ENCODE assay signal across 11 mouse cellular contexts in the genomic region with DNA sequence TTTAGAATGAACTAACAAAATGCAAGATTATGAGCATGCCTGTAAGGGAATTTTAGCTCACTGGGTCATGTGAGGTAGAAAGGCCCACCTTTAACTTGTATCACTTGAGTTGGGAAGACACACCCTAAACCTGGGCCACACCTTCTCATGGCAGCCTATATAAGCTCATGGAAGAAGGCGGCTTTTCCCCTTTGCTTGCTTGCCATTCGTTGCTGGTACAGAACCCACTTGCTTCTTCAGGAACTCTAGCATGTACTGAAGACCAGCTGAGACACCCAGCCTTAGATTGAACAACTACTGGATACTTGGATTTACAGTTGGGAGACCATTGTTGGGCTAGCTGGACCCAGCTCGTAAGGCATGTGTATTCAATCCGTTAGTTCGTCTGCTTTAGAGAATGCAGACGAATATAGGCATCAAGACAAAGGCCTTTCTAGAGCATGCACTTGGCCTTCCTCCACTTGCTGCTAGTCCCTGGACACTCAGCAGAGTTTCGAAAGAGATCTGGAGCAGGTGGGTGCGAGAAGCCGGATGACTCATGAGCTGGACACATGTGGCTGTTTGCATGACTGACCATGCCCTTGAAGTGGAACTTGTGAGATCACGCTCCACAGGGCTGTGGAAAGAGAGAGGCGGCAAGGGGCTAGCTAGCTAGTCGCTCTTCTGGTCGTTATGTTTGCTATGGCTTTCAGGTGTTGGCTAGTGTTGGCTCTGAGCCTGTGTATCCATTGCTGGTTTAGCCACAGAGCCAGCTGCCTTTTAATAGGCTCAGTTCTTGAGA. TPM values are rescaled to one million over a fixed set of nuclear protein-coding genes. Genes with fewer than 3 reads are reported as not detected.
DNase-seq lines count a peak whose midpoint lies in the region; ATAC-seq and TF ChIP-seq lines count a peak whose summit lies in the region.
"Had no signal": no experiment of that assay in that cellular context is flagged by ENCODE, and none has a peak within 500 bp of the region (broad histone marks: within the 10 kb centered on the region; RNA-seq: fewer than 3 reads in every experiment).

No protein-coding gene starts in this region.

- no peak overlapping the region for H3K4me2 ChIP-seq in kidney, postnatal 0 days (ENCODE audit: low read length)
- no peak overlapping the region for H3K4me2 ChIP-seq in liver, postnatal 0 days (ENCODE audit: low read depth, low read length)
- H3K4me2 ChIP-seq: intestine, embryonic 15.5 days; limb, embryonic 12.5 days had no signal

- H3K27me3 ChIP-seq in kidney, postnatal 0 days (ENCODE audit: insufficient read depth, low read length), result no peaks in the 10 kb centered on the region
- H3K27me3 ChIP-seq in C2C12 (ENCODE audit: control insufficient read depth, insufficient read depth, insufficient read length) (no peaks in the 10 kb centered on the region), Patski (no peaks in the 10 kb centered on the region)
- no peaks in the 10 kb centered on the region for H3K27me3 ChIP-seq in liver, postnatal 0 days (ENCODE audit: insufficient read depth, low read length)
- H3K27me3 ChIP-seq: intestine, embryonic 15.5 days; limb, embryonic 12.5 days had no signal

- H3K9me3 ChIP-seq in kidney, postnatal 0 days (replicated peaks; ENCODE audit: low read length), result no peaks in the 10 kb centered on the region
- no peaks in the 10 kb centered on the region for H3K9me3 ChIP-seq in liver, postnatal 0 days (ENCODE audit: low read length)
- H3K9me3 ChIP-seq: hindbrain, embryonic 10.5 days; intestine, embryonic 15.5 days; limb, embryonic 12.5 days had no signal

- POLR2A ChIA-PET in Patski (lab: Charles Lee), result interaction anchor here (0.6 kb wide), 1 partner anchor 425 kb away, joined by 3 read pairs; no protein-coding TSS in a partner anchor

- TF ChIP-seq CTCF in kidney, postnatal 0 days (IDR thresholded peaks at IDR 0.05; ENCODE audit: low read depth), result no peak
- TF ChIP-seq CTCF in C2C12 (IDR thresholded peaks at IDR 0.05; ENCODE audit: control insufficient read depth, insufficient read depth, insufficient read length) (no peak), Patski (IDR thresholded peaks at IDR 0.05) (no peak)
- TF ChIP-seq CTCF in liver, postnatal 0 days (IDR thresholded peaks at IDR 0.05; ENCODE audit: low read depth), result no peak

- in situ Hi-C loops in Patski (cut with MboI; ENCODE audit: low pct_unique_long_range_greater_than_20kb), result loop anchor here (5.0 kb wide), 1 partner anchor 44 kb away; a partner anchor contains a TSS

- no peak overlapping the region for H3ac ChIP-seq in C2C12 (ENCODE audit: control insufficient read depth, insufficient read length, low read depth)

- peak; percentile 43 for DNase-seq in kidney, postnatal 0 days (ENCODE audit: low spot score)
- DNase-seq in kidney, adult 8-10 months, result no peak
- peak; percentile 74 for DNase-seq in Patski (ENCODE audit: low read depth, low spot score)
- DNase-seq in liver, postnatal 0 days, result peak; percentile 21
- no peak for DNase-seq in layer of hippocampus, adult 8-10 months (ENCODE audit: low spot score in 2 of 2)
- no peak for DNase-seq in urinary bladder, adult 18-20 months (ENCODE audit: low spot score in 2 of 2)
- DNase-seq: right cerebral cortex, postnatal 25 days had no signal

- H3K79me2 ChIP-seq in C2C12 (ENCODE audit: control insufficient read depth, insufficient read depth), result peaks cover 6% of the 10 kb centered on the region

- no peak for TF ChIP-seq EP300 in liver, postnatal 0 days (IDR thresholded peaks at IDR 0.05; ENCODE audit: low read depth)

- 62% methylated on average over 13 of the region's 13 CpGs for WGBS in kidney, postnatal 0 days
- 78% methylated on average over 13 of the region's 13 CpGs for WGBS in liver, postnatal 0 days (ENCODE audit: insufficient replicate concordance)

- no peak overlapping the region for H3K9ac ChIP-seq in kidney, postnatal 0 days (ENCODE audit: low read depth, low read length)
- H3K9ac ChIP-seq in liver, postnatal 0 days (replicated peaks), result no peak overlapping the region
- H3K9ac ChIP-seq: intestine, embryonic 15.5 days; limb, embryonic 12.5 days had no signal

- H3K4me1 ChIP-seq in kidney, postnatal 0 days (replicated peaks; ENCODE audit: insufficient read depth, low read length), result peaks cover 5% of the 10 kb centered on the region
- H3K4me1 ChIP-seq in liver, postnatal 0 days (ENCODE audit: insufficient read depth), result peaks cover 25% of the 10 kb centered on the region

- no peak overlapping the region for H3K4me3 ChIP-seq in kidney, postnatal 0 days (replicated peaks; ENCODE audit: low read depth, low read length)
- no peak overlapping the region for H3K4me3 ChIP-seq in C2C12 (ENCODE audit: insufficient read depth, poor library complexity, severe bottlenecking)
- H3K4me3 ChIP-seq in liver, postnatal 0 days (ENCODE audit: low read depth, low read length), result no peak overlapping the region
- H3K4me3 ChIP-seq: hindbrain, embryonic 10.5 days; intestine, embryonic 15.5 days; limb, embryonic 12.5 days had no signal

- no peak; the same call in 1 of the 2 replicates for ATAC-seq in kidney, postnatal 0 days (replicated peaks; ENCODE audit: low FRiP score, low read depth)
- ATAC-seq in Patski, result peak; percentile 75
- ATAC-seq in liver, postnatal 0 days, result peak; percentile 43; the same call in 1 of the 2 replicates
- ATAC-seq: intestine, embryonic 15.5 days had no signal

- H3K36me3 ChIP-seq in kidney, postnatal 0 days (ENCODE audit: insufficient read depth, low read length), result no peaks in the 10 kb centered on the region
- H3K36me3 ChIP-seq in C2C12 (ENCODE audit: control insufficient read depth, insufficient read depth), result no peaks in the 10 kb centered on the region
- no peaks in the 10 kb centered on the region; the same call in 1 of the 2 replicates for H3K36me3 ChIP-seq in liver, postnatal 0 days (replicated peaks; ENCODE audit: insufficient read depth, low read length)
- H3K36me3 ChIP-seq: intestine, embryonic 15.5 days had no signal

- CTCF ChIA-PET in Patski (lab: Charles Lee), result interaction anchor here (1.2 to 3.4 kb wide), 3 partner anchors 9 to 125 kb away, joined by 3 to 9 read pairs (median 3); no protein-coding TSS in a partner anchor

- no peak overlapping the region for H3K27ac ChIP-seq in kidney, postnatal 0 days
- H3K27ac ChIP-seq in liver, postnatal 0 days (ENCODE audit: low read depth), result 0 out of 2 replicates have a peak overlapping the region, but pooled peaks have one; percentile 22
- H3K27ac ChIP-seq: hindbrain, embryonic 10.5 days; intestine, embryonic 15.5 days; limb, embryonic 12.5 days had no signal

- H3K79me3 ChIP-seq in C2C12 (ENCODE audit: low read depth), result peaks cover 4% of the 10 kb centered on the region

TF ChIP-seq in C2C12, 6 proteins besides CTCF, POLR2A, EP300 and RAD21:
- TF ChIP-seq MYOG (IDR thresholded peaks at IDR 0.05; ENCODE audit: control insufficient read depth, extremely low read depth, insufficient read length) (no peak), MYOD1 (IDR thresholded peaks at IDR 0.05; ENCODE audit: control insufficient read depth, insufficient read length, low read depth) (peak; percentile 20), CEBPB (IDR thresholded peaks at IDR 0.05; ENCODE audit: low read depth) (no peak)

RNA-seq across cellular contexts. Expression of a gene that starts 42.7 kb away (rescaled TPM):
- 15.5 and 21.4 TPM in 2 replicates for polyA plus RNA-seq in kidney, postnatal 0 days (2015; fragmentation: Nextera tagmentation; extraction: Ambion mirVana)
- 25.3 TPM for polyA plus RNA-seq in C2C12 (2012; fragmentation: generic; extraction: Trizol)
- 44.2 TPM for polyA plus RNA-seq in Patski (2021)
- 9.3 and 10.2 TPM in 2 replicates for polyA plus RNA-seq in liver, postnatal 0 days (2015; fragmentation: Nextera tagmentation; extraction: Ambion mirVana)
- total RNA-seq in layer of hippocampus, adult 8-10 months (2022), result 10 to 100 TPM; 63.1 to 76.5 (median 71.2) TPM

Comparison
In these comparisons a context has a peak if more than half of its experiments do, and no peak if none do; other contexts are left out.
1. DNase-seq: peak in kidney, postnatal 0 days (single experiment), Patski (single experiment) and liver, postnatal 0 days (single experiment); none in kidney, adult 8-10 months (0 of 2), layer of hippocampus, adult 8-10 months (0 of 2) and urinary bladder, adult 18-20 months (0 of 2).